Mouse (Mus musculus) limb, embryonic 10.5 days (tissue): Measurements from ENCODE around the gene Vrk1. TPM values are rescaled to one million over a fixed set of nuclear protein-coding genes. Genes with fewer than 3 reads are reported as not detected.

Source experiments
- DNase-seq: peaks from one replicate; pipeline ENCODE4 v3.0.0-alpha.2; 2017; ENCODE audit warnings: low spot score
- H3K27ac ChIP-seq: fragments of 300-500 bp; sonication (generic); 2 replicates; pipeline ENCODE4 v1.5.1; 2016; ENCODE audit warnings: mild to moderate bottlenecking
- H3K27me3 ChIP-seq: fragments of 300-500 bp; sonication (generic); 2 replicates; pipeline ENCODE4 v1.6.1; 2016; ENCODE audit warnings: low read depth, mild to moderate bottlenecking; ENCODE audit not compliant: poor library complexity, severe bottlenecking
- H3K36me3 ChIP-seq: fragments of 300-500 bp; sonication (generic); 2 replicates; pipeline ENCODE4 v1.6.1; 2016; ENCODE audit warnings: mild to moderate bottlenecking, moderate library complexity
- H3K4me1 ChIP-seq: fragments of 300-500 bp; sonication (generic); 2 replicates; pipeline ENCODE4 v1.6.1; 2016
- H3K4me3 ChIP-seq: fragments of 300-500 bp; sonication (generic); 2 replicates; pipeline ENCODE4 v1.5.1; 2016; ENCODE audit warnings: mild to moderate bottlenecking, moderate library complexity
- H3K9me3 ChIP-seq: fragments of 300-500 bp; sonication (generic); replicated peaks from 2 replicates; pipeline ENCODE4 v1.6.1; 2016; ENCODE audit warnings: mild to moderate bottlenecking
- WGBS: fragments of 180-500 bp; shearing (Covaris S2); methylation state at CpG from one replicate; pipeline ENCODE4 v1.1.7; 2016; 5-methylcytosine and 5-hydroxymethylcytosine counted together
- polyA plus RNA-seq: library from polyadenylated mRNA; unstranded; fragments of >200 nt; fragmentation: Nextera tagmentation; extraction: Ambion mirVana; gene quantifications from 2 replicates; pipeline ENCODE4 v1.2.1, GENCODE M21; 2016

Gene Vrk1
- 114 and 115 TPM in 2 replicates for polyA plus RNA-seq

DNA sequence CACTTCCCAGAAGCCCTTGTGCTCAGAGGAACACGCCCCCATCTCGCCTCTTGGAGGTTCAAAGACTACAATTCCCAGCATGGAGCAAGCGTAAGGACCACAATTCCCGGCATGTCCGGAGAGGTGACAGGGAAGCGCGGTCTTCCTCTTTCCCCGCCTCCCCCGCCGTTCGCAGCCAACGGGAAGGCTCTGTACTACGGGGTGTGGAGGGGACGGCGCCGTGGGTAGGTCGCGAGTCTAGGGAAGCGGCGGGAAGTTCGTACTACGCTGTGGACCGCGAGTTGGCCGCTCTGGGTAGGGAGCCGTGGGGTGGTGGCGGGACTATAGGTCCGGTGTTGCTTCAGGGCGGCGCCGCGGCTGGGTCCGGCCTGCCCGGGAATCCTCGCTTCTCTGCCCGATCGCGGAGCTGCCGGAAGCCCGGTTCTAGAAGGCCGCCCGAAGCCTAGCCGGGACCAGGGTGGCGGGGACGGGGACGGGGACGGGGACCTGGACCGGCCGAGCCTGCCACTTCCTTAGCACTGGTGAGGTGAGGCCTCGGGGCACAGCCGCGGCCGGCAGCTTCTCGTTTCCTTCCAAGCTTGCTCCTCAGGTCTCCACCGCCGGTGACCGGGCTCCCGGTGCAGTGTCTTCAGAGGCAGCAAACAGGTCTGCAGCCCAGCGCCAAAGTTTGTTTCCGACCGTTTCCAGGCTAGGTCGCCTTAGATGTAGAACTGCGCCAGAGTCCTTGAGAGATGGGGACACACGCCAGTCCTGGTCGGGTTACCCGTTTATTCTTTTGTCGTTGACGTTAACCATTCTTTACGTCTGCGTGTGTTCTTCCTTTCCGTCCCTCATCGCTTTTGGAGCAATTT lies at the start of gene Vrk1:
TSS of gene Vrk1 (plus strand) at position 164 of the 851 bp plus-strand sequence.
- Histone ChIP-seq H3K9me3 (no peaks in the 10 kb centered on the region), H3K4me1 (peaks cover 5% of the 10 kb centered on the region; the same call in 1 of the 2 replicates), H3K27ac (peak within 1 kb of the TSS; percentile 88), H3K27me3 (no peaks in the 10 kb centered on the region), H3K36me3 (peaks cover 13% of the 10 kb centered on the region), H3K4me3 (peak within 1 kb of the TSS; percentile 72)
- under 1% methylated on average over 71 of the region's 72 CpGs for WGBS
- peak; percentile 91 for DNase-seq

- H3K4me1 ChIP-seq, result peaks cover 26% of the 10 kb centered on the region
- H3K36me3 ChIP-seq, result no peaks in the 10 kb centered on the region
- DNase-seq, result no peak
- H3K4me3 ChIP-seq, result no peak overlapping the region
- 22% methylated on average over 19 of the region's 19 CpGs for WGBS
- H3K27ac ChIP-seq, result no peak overlapping the region
- H3K9me3 ChIP-seq, result no peaks in the 10 kb centered on the region
- H3K27me3 ChIP-seq, result peaks cover 62% of the 10 kb centered on the region
These were observed 49.3 kb upstream of the Vrk1 start for GRCm38 (mm10) chr12:105960592-105961330.

DNA sequence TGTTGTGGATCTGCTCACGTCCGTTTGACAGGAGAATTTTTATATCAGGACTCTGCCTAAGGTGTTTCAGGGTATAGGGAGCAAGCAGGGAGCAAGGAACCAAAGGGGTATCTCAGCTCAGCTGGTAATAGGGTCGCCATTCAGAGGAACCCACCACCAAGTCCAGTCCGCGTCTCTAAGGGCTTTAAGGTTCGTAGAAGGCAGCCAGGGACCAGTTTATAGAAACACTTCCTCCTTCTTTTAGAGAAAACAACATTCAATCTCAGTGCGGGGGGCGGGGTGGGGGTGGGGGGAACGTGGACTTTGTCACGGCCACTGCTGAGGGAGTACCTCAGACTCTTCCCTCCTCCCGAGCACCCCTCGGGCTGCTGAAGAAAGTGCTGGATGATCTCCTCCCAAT lies 48.4 kb upstream of the Vrk1 start:
- Histone ChIP-seq H3K27ac (no peak overlapping the region), H3K36me3 (no peaks in the 10 kb centered on the region), H3K4me1 (peaks cover 26% of the 10 kb centered on the region), H3K4me3 (peak overlapping the region; percentile 58; the same call in 1 of the 2 replicates), H3K9me3 (no peaks in the 10 kb centered on the region), H3K27me3 (peaks cover 67% of the 10 kb centered on the region)
- 10% methylated on average over 12 of the region's 12 CpGs for WGBS
- no peak for DNase-seq

- DNase-seq, result peak; percentile 94
- H3K9me3 ChIP-seq, result no peaks in the 10 kb centered on the region
- peak overlapping the region; percentile 67 for H3K27ac ChIP-seq
- H3K27me3 ChIP-seq, result peaks cover 74% of the 10 kb centered on the region
- H3K4me3 ChIP-seq, result peak overlapping the region; percentile 58
- WGBS, result under 1% methylated on average over 37 of the region's 37 CpGs
- H3K36me3 ChIP-seq, result no peaks in the 10 kb centered on the region
- peaks cover 30% of the 10 kb centered on the region for H3K4me1 ChIP-seq
These were observed 47.7 kb upstream of the Vrk1 start for GRCm38 (mm10) chr12:105962103-105963011.

DNA sequence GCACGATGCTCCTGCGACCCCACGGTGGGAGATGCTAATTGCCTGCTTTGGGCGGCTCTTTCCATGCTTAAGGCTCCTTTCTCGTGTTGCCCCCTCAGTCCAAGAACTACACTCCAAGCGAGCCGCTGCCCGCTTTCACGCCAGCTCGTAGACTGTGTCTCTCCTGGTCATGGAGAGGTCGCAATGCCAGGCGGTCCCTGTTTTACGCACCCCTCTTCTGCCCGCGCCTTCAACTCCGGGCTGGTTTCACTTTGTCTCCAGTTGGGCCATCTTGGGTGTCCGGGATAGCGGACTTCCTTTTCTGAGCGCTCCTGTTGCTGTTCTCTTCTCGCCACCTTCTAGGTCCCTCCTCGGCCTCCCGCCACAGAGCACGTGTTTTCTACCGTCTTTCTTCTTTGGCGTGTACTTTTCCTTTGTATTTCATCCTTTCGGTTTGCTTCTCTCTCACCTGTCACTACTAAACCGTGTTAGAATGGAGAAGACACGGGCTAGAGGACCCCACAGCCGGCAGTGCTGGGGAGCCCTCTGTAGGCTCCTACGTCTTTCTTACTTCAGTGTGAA lies 46.9 kb upstream of the Vrk1 start:
- no peak for DNase-seq
- Histone ChIP-seq H3K4me1 (peaks cover 37% of the 10 kb centered on the region), H3K4me3 (peak overlapping the region; percentile 58), H3K9me3 (no peaks in the 10 kb centered on the region), H3K36me3 (no peaks in the 10 kb centered on the region), H3K27ac (peak overlapping the region; percentile 67), H3K27me3 (peaks cover 81% of the 10 kb centered on the region)
- 5% methylated on average over 30 of the region's 30 CpGs for WGBS

DNA sequence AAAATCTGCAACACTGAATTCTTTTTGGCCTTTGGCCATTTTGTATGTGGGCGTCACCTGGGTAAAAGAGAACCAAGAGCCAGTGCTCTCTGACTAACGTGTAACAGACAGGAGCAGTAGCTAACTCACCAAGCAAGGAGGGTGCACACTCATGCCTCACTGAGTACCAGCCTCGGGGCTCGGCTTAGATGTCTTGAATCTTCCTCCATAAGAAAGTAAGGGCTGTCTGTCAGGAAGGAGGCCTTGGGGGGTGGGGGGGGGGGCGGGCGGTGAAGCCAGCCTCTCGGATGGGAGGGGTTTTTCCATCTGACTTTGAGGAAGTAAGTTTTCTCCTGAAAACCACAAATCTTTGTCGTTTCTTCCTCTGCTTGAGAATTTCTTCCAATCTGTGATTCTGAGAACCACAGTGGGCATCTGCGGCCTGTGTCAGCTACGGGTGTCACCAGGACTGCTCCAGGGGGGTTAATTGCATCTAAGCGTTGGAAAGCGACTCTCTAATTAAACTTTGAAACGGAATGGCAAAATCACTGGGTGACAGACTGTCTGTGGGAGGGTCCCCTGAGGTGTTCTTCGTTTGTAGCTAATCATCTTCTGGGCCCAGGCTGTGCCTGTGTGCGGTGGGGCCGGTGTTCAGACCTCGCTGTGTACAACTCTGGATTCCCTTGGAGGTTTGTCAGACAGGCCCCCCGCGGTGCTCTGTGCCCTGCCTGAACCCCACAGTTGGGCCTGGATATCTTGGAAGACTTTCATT lies 43.0 kb upstream of the Vrk1 start:
- H3K4me3 ChIP-seq, result no peak overlapping the region
- peaks cover 56% of the 10 kb centered on the region for H3K27me3 ChIP-seq
- WGBS, result 58% methylated on average over 19 of the region's 19 CpGs

GRCm38 (mm10) chr12:105967806-105968205 lies 42.2 kb upstream of the Vrk1 start:
- Histone ChIP-seq H3K36me3 (no peaks in the 10 kb centered on the region), H3K4me1 (peaks cover 19% of the 10 kb centered on the region), H3K4me3 (peak overlapping the region; percentile 20; the same call in 1 of the 2 replicates), H3K27me3 (peaks cover 54% of the 10 kb centered on the region), H3K27ac (no peak overlapping the region), H3K9me3 (no peaks in the 10 kb centered on the region)
- no peak for DNase-seq
- 11% methylated on average over 18 of the region's 18 CpGs for WGBS

More for the DNA sequence above, 43.0 kb upstream of the Vrk1 start:
- Histone ChIP-seq H3K27ac (no peak overlapping the region), H3K4me1 (peaks cover 24% of the 10 kb centered on the region), H3K9me3 (no peaks in the 10 kb centered on the region), H3K36me3 (no peaks in the 10 kb centered on the region)
- DNase-seq, result no peak

DNA sequence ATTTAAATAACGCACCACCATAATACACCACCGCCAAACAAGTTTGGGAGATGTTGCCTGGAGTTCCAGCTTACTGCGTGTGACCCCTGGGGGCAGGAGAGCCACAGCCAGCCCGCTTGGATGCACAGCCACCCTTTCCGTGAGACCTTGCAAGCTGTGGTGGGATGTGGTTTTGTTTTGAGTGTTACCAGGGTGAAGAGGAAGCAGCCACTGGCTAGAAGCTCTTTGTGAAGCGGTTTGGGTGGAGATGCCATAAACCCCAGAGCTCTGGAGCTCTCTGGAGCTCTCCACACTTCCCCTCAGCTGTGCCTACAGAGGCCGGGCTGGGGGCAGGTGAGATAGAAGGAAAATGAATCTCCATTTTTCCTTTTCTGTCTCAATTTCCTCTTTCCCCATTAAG lies 38.8 kb upstream of the Vrk1 start:
- no peak overlapping the region for H3K4me3 ChIP-seq
- no peak overlapping the region for H3K27ac ChIP-seq
- H3K9me3 ChIP-seq, result no peaks in the 10 kb centered on the region
- no peaks in the 10 kb centered on the region for H3K36me3 ChIP-seq
- peaks cover 32% of the 10 kb centered on the region for H3K27me3 ChIP-seq
- DNase-seq, result no peak
- WGBS, result 68% methylated on average over 7 of the region's 7 CpGs
- H3K4me1 ChIP-seq, result peaks cover 22% of the 10 kb centered on the region

- peaks cover 16% of the 10 kb centered on the region for H3K4me1 ChIP-seq
- DNase-seq, result no peak
- H3K27ac ChIP-seq, result no peak overlapping the region
- no peak overlapping the region for H3K4me3 ChIP-seq
- peaks cover 20% of the 10 kb centered on the region for H3K27me3 ChIP-seq
- no peaks in the 10 kb centered on the region for H3K9me3 ChIP-seq
- WGBS, result 90% methylated on average over 8 of the region's 8 CpGs
- H3K36me3 ChIP-seq, result no peaks in the 10 kb centered on the region
These were observed 37.4 kb upstream of the Vrk1 start for GRCm38 (mm10) chr12:105972673-105973072.

GRCm38 (mm10) chr12:105973691-105974090 lies 36.3 kb upstream of the Vrk1 start:
- DNase-seq, result no peak
- no peaks in the 10 kb centered on the region for H3K36me3 ChIP-seq
- H3K27me3 ChIP-seq, result peaks cover 11% of the 10 kb centered on the region; the same call in 1 of the 2 replicates
- H3K27ac ChIP-seq, result peak overlapping the region; percentile 47
- H3K9me3 ChIP-seq, result no peaks in the 10 kb centered on the region
- peaks cover 11% of the 10 kb centered on the region for H3K4me1 ChIP-seq
- whole genome bisulfite sequencing, result 67% methylated on average over 9 of the region's 9 CpGs
- no peak overlapping the region for H3K4me3 ChIP-seq

DNA sequence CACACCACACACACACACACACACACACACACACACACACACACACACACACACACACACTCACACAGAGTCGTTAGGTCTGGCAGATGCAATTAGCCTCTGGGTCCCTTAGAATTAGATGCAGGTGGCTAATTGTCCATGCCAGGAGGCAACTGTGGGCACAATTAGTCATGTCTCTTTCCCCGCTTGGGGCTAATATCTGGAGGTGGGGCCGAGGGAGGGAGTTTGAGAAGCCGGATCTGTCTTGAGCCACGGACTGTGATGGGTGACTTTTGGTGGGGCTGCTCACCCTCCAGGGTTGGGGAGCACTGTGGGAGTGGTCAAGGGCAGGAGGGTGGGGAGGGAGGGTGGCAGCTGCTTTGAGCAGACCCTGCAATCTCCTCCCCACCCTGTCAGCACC lies 35.9 kb upstream of the Vrk1 start:
- 31% methylated on average over 5 of the region's 5 CpGs for WGBS
- no peak for DNase-seq
- Histone ChIP-seq H3K4me1 (peaks cover 11% of the 10 kb centered on the region), H3K36me3 (no peaks in the 10 kb centered on the region), H3K9me3 (no peaks in the 10 kb centered on the region), H3K27me3 (0 out of 2 replicates have a peak, but pooled peaks cover 7% of the 10 kb centered on the region), H3K27ac (0 out of 2 replicates have a peak overlapping the region, but pooled peaks have one; percentile 47), H3K4me3 (no peak overlapping the region)
